Mouse (Mus musculus) thymus, adult 2 months (tissue): Measurements from ENCODE around the gene Igsf6.

Experiments
- CTCF ChIP-seq: fragments of 200-500 bp; IDR thresholded peaks from 2 replicates; pipeline ENCODE4 v1.5.1; 2012; ENCODE audit warnings: mild to moderate bottlenecking, control low read depth, low read length, moderate library complexity, borderline replicate concordance; ENCODE audit not compliant: control insufficient read depth, poor library complexity, insufficient read depth; ENCODE audit errors: extremely low read depth
- POLR2A ChIP-seq: fragments of 200-500 bp; IDR thresholded peaks from 2 replicates; pipeline ENCODE4 v1.6.1; 2012; ENCODE audit warnings: mild to moderate bottlenecking, low read length, control low read depth, moderate library complexity; ENCODE audit not compliant: control insufficient read depth, poor library complexity, insufficient read depth; ENCODE audit errors: extremely low read depth

GRCm38 (mm10) chr7:121053071-121053470 is 21.3 kb downstream of the Igsf6 start:
- TF ChIP-seq POLR2A, result no peak
- no peak for TF ChIP-seq CTCF
